Mouse (Mus musculus): ENCODE data around the gene Ppp4r1.
A peak's percentile ranks its signal among the peaks of the same experiment; 100 is the strongest.

Ppp4r1 gene

DNA sequence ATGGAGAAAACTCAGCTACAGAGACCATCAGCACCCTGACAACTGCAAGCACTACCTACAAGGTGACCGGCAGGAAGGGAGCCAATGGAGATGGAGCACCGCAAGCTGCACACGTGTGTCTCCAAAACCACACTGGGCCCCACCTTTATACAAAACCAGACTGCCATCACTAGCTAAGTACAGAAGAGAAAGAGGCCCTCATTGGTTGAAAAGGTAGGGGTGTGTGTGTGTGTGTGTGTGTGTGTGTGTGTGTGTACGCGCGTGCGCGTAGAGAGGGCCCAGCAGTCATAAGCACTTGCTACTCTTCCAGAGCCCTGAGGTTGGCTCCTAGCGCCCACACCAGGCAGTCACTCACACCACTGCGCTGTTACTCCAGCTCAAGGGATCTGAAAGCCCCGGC, 91.5 kb downstream of the Ppp4r1 start:
- Histone ChIP-seq H3K27me3 (ENCODE audit: insufficient read depth, low read length) (no peaks in the 10 kb centered on the region), H3K4me3 (replicated peaks; ENCODE audit: low read length) (peak overlapping the region; percentile 57), H3K36me3 (ENCODE audit: insufficient read depth, low read length) (peaks cover 21% of the 10 kb centered on the region), H3K9me3 (ENCODE audit: low read length) (no peaks in the 10 kb centered on the region), H3K4me1 (replicated peaks; ENCODE audit: low read depth, low read length) (peaks cover 100% of the 10 kb centered on the region)
- TF ChIP-seq POU5F1 (IDR thresholded peaks at IDR 0.05; ENCODE audit: borderline replicate concordance, low read length) (no peak), CTCF (conservative IDR thresholded peaks at IDR 0.05; ENCODE audit: low read length) (no peak), NANOG (IDR thresholded peaks at IDR 0.05; ENCODE audit: borderline replicate concordance, low read length) (no peak)

DNA sequence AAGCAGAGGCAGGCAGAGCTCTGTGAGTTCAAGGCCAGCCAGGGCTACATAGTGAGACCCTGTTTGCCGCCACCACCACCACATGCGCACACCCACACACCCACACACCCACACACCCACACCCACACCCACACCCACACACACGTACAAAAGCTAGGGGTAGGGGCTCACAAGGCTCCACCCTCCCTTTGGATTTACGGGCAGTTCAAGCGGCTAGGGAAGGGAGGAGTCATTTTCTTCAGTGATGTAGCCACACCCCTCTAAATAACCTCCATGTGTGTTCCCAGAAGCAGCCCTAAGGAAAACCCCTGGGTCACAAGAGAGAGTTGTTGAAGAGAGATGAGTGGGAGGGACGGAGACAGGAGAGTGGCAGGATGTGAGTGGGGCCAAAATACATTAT, 94.7 kb downstream of the Ppp4r1 start:
- TF ChIP-seq NANOG (IDR thresholded peaks at IDR 0.05; ENCODE audit: borderline replicate concordance, low read length) (no peak), CTCF (conservative IDR thresholded peaks at IDR 0.05; ENCODE audit: low read length) (no peak), POU5F1 (IDR thresholded peaks at IDR 0.05; ENCODE audit: borderline replicate concordance, low read length) (no peak)
- H3K36me3 ChIP-seq (ENCODE audit: insufficient read depth, low read length) = peaks cover 18% of the 10 kb centered on the region
- no peaks in the 10 kb centered on the region for H3K27me3 ChIP-seq (ENCODE audit: insufficient read depth, low read length)
- H3K4me3 ChIP-seq (replicated peaks; ENCODE audit: low read length) = peak overlapping the region; percentile 50
- peaks cover 100% of the 10 kb centered on the region for H3K4me1 ChIP-seq (replicated peaks; ENCODE audit: low read depth, low read length)
- no peaks in the 10 kb centered on the region for H3K9me3 ChIP-seq (ENCODE audit: low read length)

DNA sequence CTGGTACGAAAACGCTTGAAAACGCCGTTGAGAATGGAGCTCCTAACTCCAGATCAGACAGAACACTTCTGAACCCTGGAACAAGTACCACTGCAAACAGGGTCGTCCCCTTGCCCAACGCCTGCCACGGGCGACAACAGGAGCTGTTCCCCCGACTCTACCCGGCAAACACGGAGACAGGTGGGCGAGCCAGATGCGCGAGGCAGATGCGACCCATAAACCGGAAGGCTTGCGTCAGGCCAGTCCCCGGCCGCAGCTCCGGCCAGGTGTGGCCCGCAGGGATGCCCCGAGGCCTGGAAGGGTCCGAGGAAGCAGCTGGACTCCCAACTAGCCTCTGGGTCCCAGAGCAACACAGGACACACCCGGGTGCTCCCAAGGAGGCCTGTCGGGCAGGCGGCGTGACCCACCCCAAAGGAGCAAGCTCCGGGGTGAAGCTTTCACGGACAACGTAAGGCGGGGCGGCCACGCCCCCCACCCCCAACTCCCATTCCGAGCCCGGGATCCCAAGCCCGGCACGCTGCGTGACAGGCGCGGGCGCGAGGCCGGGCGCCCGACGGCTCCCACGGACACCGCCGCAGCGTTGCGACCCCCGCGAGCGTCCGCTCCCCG, 101.8 kb downstream of the Ppp4r1 start:
- Histone ChIP-seq H3K4me1 (replicated peaks; ENCODE audit: low read depth, low read length) (peaks cover 69% of the 10 kb centered on the region), H3K9me3 (ENCODE audit: low read length) (no peaks in the 10 kb centered on the region), H3K4me3 (replicated peaks; ENCODE audit: low read length) (peak overlapping the region; percentile 97), H3K36me3 (ENCODE audit: insufficient read depth, low read length) (no peaks in the 10 kb centered on the region; the same call in 1 of the 2 replicates), H3K27me3 (ENCODE audit: insufficient read depth, low read length) (no peaks in the 10 kb centered on the region)
- TF ChIP-seq CTCF (conservative IDR thresholded peaks at IDR 0.05; ENCODE audit: low read length) (no peak), POU5F1 (IDR thresholded peaks at IDR 0.05; ENCODE audit: borderline replicate concordance, low read length) (no peak), NANOG (IDR thresholded peaks at IDR 0.05; ENCODE audit: borderline replicate concordance, low read length) (no peak)

DNA sequence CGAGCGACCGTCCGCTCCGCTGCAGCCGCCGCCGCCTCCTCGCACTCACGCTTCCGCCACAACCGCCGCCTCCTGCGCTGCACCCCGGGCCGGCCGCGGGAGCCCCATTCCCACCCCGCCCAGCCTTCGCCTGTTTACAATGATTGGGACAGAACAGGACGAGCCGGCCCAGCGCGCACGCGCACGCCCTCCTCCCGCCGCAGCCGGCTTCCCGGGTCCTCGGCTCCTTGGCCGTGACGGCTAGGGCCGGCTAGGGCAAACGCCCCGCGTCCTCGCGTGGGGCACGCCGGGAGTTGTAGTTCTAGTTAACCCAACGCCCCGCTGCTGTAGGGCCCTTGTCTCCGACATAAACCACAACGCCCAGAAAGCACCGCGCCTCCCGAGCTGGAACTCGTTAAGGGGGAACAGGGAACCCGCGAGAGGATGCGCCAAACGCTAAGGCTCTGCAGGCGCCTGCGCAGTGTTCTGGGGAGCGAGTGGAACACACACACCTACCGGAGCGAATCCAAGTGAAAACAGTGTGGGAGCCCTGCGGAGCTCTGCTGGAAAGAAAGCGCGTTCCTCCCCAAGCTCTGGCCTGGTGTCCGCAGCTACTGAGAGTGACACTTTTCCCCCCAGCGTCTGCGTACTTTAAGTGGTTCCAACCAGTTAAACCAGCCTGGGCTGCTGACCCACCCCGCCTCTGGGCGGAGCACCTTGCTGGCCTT, 102.5 kb downstream of the Ppp4r1 start:
- H3K4me3 ChIP-seq (replicated peaks; ENCODE audit: low read length) = peak overlapping the region; percentile 97
- H3K9me3 ChIP-seq (ENCODE audit: low read length) = no peaks in the 10 kb centered on the region
- no peaks in the 10 kb centered on the region for H3K27me3 ChIP-seq (ENCODE audit: insufficient read depth, low read length)
- peaks cover 62% of the 10 kb centered on the region for H3K4me1 ChIP-seq (replicated peaks; ENCODE audit: low read depth, low read length)
- TF ChIP-seq POU5F1 (IDR thresholded peaks at IDR 0.05; ENCODE audit: borderline replicate concordance, low read length) (no peak), NANOG (IDR thresholded peaks at IDR 0.05; ENCODE audit: borderline replicate concordance, low read length) (no peak), CTCF (conservative IDR thresholded peaks at IDR 0.05; ENCODE audit: low read length) (no peak)
- no peaks in the 10 kb centered on the region for H3K36me3 ChIP-seq (ENCODE audit: insufficient read depth, low read length)

DNA sequence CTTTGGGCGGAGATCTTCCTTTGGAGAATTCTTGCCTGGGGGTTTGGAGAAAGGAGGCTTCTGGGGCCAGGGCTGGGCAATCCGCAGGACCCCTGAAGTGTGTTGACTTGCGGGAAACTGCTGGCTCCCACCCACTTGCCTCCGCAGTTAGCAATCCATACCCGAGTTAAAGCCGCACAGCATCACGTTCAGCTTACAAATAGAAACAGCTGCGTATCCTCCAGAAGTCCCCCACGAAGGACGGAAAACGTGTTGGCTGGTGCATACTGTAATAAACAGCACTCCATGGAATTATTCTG, 103.0 kb downstream of the Ppp4r1 start:
- no peaks in the 10 kb centered on the region for H3K36me3 ChIP-seq (ENCODE audit: insufficient read depth, low read length)
- H3K4me3 ChIP-seq (replicated peaks; ENCODE audit: low read length) = peak overlapping the region; percentile 97
- TF ChIP-seq CTCF (conservative IDR thresholded peaks at IDR 0.05; ENCODE audit: low read length) (no peak), NANOG (IDR thresholded peaks at IDR 0.05; ENCODE audit: borderline replicate concordance, low read length) (no peak), POU5F1 (IDR thresholded peaks at IDR 0.05; ENCODE audit: borderline replicate concordance, low read length) (no peak)
- H3K27me3 ChIP-seq (ENCODE audit: insufficient read depth, low read length) = no peaks in the 10 kb centered on the region
- H3K9me3 ChIP-seq (ENCODE audit: low read length) = no peaks in the 10 kb centered on the region
- peaks cover 57% of the 10 kb centered on the region for H3K4me1 ChIP-seq (replicated peaks; ENCODE audit: low read depth, low read length)

DNA sequence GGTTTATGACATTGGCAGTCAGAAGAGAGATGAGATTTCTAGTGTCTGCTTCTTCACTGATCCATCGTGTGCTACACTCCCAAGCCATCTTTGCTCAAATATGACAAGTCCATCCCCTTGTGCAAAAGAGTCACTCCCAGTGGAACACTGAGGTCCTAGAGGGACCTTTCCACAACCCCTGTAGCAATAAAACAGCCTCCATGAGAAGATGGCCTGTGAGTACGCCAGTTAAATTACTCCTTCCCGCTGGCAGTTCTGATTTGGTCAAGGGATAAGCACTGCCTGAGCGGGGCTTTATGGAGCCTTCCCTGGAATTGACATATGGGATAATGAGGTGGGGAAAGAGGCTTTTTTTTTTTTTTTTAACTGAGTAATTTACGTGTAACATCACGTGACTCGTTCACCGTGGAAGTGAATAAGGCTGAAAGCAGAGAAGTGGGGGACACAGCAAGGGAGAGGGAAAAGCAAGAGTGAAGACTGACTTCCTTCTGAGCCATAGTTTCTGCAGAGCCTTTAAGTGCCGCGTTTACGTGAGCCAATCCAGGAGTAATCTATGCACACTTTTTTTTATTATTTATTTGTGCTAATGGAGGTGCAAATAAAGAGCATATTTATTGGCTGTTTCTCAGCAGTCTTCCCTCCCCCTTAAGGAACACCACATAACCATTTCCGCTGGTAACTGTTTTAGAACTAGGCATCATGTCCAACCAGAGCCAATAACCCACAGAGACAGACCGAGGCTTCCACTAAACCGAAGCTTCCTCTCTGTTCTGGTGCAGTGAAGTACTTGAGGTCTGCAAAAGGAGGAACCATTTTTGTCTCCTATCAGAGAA, 103.5 kb downstream of the Ppp4r1 start, which contains the start of gene Ralbp1:
Gene Ralbp1 (minus strand): TSS at position 102 of the 833 bp plus-strand sequence.
- Histone ChIP-seq H3K36me3 (ENCODE audit: insufficient read depth, low read length) (no peaks in the 10 kb centered on the region), H3K27me3 (ENCODE audit: insufficient read depth, low read length) (no peaks in the 10 kb centered on the region), H3K4me1 (replicated peaks; ENCODE audit: low read depth, low read length) (peaks cover 51% of the 10 kb centered on the region), H3K9me3 (ENCODE audit: low read length) (no peaks in the 10 kb centered on the region), H3K4me3 (replicated peaks; ENCODE audit: low read length) (peak within 1 kb of the TSS; percentile 97)
- TF ChIP-seq POU5F1 (IDR thresholded peaks at IDR 0.05; ENCODE audit: borderline replicate concordance, low read length) (no peak), NANOG (IDR thresholded peaks at IDR 0.05; ENCODE audit: borderline replicate concordance, low read length) (no peak), CTCF (conservative IDR thresholded peaks at IDR 0.05; ENCODE audit: low read length) (no peak)

DNA sequence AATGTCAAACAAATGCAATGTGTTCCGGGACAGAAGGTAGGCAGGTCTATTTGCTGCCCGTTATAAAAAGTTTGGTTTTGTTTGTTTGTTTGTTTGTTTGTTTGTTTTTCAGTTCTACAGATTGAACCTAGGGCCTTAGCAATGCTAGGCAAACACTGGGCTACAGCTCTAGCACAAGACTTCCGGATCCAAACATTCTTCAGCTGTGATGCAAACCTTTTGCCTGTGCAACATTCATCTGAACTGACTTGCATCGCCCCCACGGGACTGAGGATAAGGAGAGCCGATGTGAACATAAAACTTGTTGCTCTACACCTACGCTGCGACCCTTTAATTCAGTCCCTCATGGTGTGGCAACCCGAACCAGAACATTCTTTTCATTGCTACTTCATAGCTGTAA, 104.2 kb downstream of the Ppp4r1 start:
- Histone ChIP-seq H3K4me3 (replicated peaks; ENCODE audit: low read length) (peak overlapping the region; percentile 97), H3K27me3 (ENCODE audit: insufficient read depth, low read length) (no peaks in the 10 kb centered on the region), H3K4me1 (replicated peaks; ENCODE audit: low read depth, low read length) (peaks cover 45% of the 10 kb centered on the region), H3K9me3 (ENCODE audit: low read length) (no peaks in the 10 kb centered on the region), H3K36me3 (ENCODE audit: insufficient read depth, low read length) (no peaks in the 10 kb centered on the region)
- no peak for TF ChIP-seq NANOG (IDR thresholded peaks at IDR 0.05; ENCODE audit: borderline replicate concordance, low read length)
- no peak for TF ChIP-seq POU5F1 (IDR thresholded peaks at IDR 0.05; ENCODE audit: borderline replicate concordance, low read length)
- no peak for TF ChIP-seq CTCF (conservative IDR thresholded peaks at IDR 0.05; ENCODE audit: low read length)

DNA sequence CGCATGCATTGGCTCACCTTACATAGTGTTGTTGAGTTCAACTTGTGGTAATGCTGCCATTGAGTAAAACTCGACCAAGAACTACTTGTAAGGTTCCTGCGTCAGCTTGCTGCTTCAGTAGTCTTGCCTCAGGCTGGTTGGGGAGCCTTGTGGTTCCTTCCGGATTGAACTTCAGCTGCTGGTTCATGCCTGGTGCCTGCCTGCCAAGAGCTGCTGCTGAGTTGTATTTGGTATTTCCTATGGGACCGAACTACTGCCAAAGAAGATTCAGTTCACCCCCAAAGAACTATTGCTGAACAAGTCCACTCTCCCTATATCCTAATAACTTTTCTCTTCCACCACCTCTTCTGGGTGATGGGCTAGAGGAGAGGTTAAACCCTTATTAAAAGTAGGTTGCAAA, 107.1 kb downstream of the Ppp4r1 start:
- Histone ChIP-seq H3K4me3 (replicated peaks; ENCODE audit: low read length) (no peak overlapping the region), H3K27me3 (ENCODE audit: insufficient read depth, low read length) (no peaks in the 10 kb centered on the region), H3K9me3 (ENCODE audit: low read length) (no peaks in the 10 kb centered on the region), H3K4me1 (replicated peaks; ENCODE audit: low read depth, low read length) (peaks cover 19% of the 10 kb centered on the region), H3K36me3 (ENCODE audit: insufficient read depth, low read length) (no peaks in the 10 kb centered on the region)
- TF ChIP-seq CTCF (conservative IDR thresholded peaks at IDR 0.05; ENCODE audit: low read length) (no peak), POU5F1 (IDR thresholded peaks at IDR 0.05; ENCODE audit: borderline replicate concordance, low read length) (no peak), NANOG (IDR thresholded peaks at IDR 0.05; ENCODE audit: borderline replicate concordance, low read length) (no peak)
